Mouse (Mus musculus): ENCODE measurements at regions not wholly inside any gene's neighbourhood (a gene's known extent, or its start where the extent isn't known, plus 50 kb on each side); places are given as distances from the start of the nearest gene placed in this dataset.

- H3K4me1 ChIP-seq (ENCODE audit: control insufficient read depth, insufficient read depth, low read length) = no peaks in the 10 kb centered on the region
- H3K9ac ChIP-seq (ENCODE audit: low read depth, low read length) = no peak overlapping the region
- no peak for TF ChIP-seq POLR2A (IDR thresholded peaks at IDR 0.05; ENCODE audit: insufficient read depth, low read depth, low read length)
- TF ChIP-seq CTCF (IDR thresholded peaks at IDR 0.05) = no peak
- no peak for TF ChIP-seq EP300 (IDR thresholded peaks at IDR 0.05; ENCODE audit: insufficient read depth, low read depth, low read length)
- intact Hi-C loops (cut with DNase I) = no loop called here
- no peak overlapping the region for H3K4me3 ChIP-seq
- no peaks in the 10 kb centered on the region for H3K79me2 ChIP-seq (replicated peaks; ENCODE audit: control insufficient read depth, insufficient read depth, low read length)
- 94% methylated on average over 2 of the region's 2 CpGs for WGBS
- no peak for DNase-seq
- no peaks in the 10 kb centered on the region for H3K27me3 ChIP-seq (ENCODE audit: control insufficient read depth, insufficient read depth, low read length)
- H3K36me3 ChIP-seq (ENCODE audit: control insufficient read depth, insufficient read depth, low read length) = no peaks in the 10 kb centered on the region
- no peak overlapping the region for H3K27ac ChIP-seq
Measured at GRCm38 (mm10) chr9:32847361-32847760, 211.3 kb downstream of the Ets1 start.

GRCm38 (mm10) chr9:32852282-32852681, 216.3 kb downstream of the Ets1 start:
- Histone ChIP-seq H3K9ac (ENCODE audit: low read depth, low read length) (no peak overlapping the region), H3K27ac (no peak overlapping the region), H3K36me3 (ENCODE audit: control insufficient read depth, insufficient read depth, low read length) (no peaks in the 10 kb centered on the region), H3K4me1 (ENCODE audit: control insufficient read depth, insufficient read depth, low read length) (no peaks in the 10 kb centered on the region), H3K27me3 (ENCODE audit: control insufficient read depth, insufficient read depth, low read length) (no peaks in the 10 kb centered on the region), H3K79me2 (replicated peaks; ENCODE audit: control insufficient read depth, insufficient read depth, low read length) (no peaks in the 10 kb centered on the region), H3K4me3 (no peak overlapping the region)
- no peak for TF ChIP-seq EP300 (IDR thresholded peaks at IDR 0.05; ENCODE audit: insufficient read depth, low read depth, low read length)
- no peak for TF ChIP-seq CTCF (IDR thresholded peaks at IDR 0.05)
- no peak for TF ChIP-seq POLR2A (IDR thresholded peaks at IDR 0.05; ENCODE audit: insufficient read depth, low read depth, low read length)
- DNase-seq = no peak
- WGBS = 77% methylated on average over 3 of the region's 3 CpGs
- intact Hi-C loops (cut with DNase I) = no loop called here

- TF ChIP-seq POLR2A (IDR thresholded peaks at IDR 0.05; ENCODE audit: insufficient read depth, low read depth, low read length) (no peak), EP300 (IDR thresholded peaks at IDR 0.05; ENCODE audit: insufficient read depth, low read depth, low read length) (no peak), CTCF (IDR thresholded peaks at IDR 0.05) (no peak)
- 61% methylated on average over 5 of the region's 5 CpGs for WGBS
- intact Hi-C loops (cut with DNase I) = no loop called here
- H3K4me3 ChIP-seq = no peak overlapping the region
- no peaks in the 10 kb centered on the region for H3K4me1 ChIP-seq (ENCODE audit: control insufficient read depth, insufficient read depth, low read length)
- H3K9ac ChIP-seq (ENCODE audit: low read depth, low read length) = no peak overlapping the region
- no peaks in the 10 kb centered on the region for H3K27me3 ChIP-seq (ENCODE audit: control insufficient read depth, insufficient read depth, low read length)
- no peaks in the 10 kb centered on the region for H3K36me3 ChIP-seq (ENCODE audit: control insufficient read depth, insufficient read depth, low read length)
- H3K27ac ChIP-seq = no peak overlapping the region
- DNase-seq = no peak
- H3K79me2 ChIP-seq (replicated peaks; ENCODE audit: control insufficient read depth, insufficient read depth, low read length) = no peaks in the 10 kb centered on the region
Measured at GRCm38 (mm10) chr9:32863286-32863685, 227.3 kb downstream of the Ets1 start.

GRCm38 (mm10) chr9:32868936-32869335, 232.9 kb downstream of the Ets1 start:
- H3K4me3 ChIP-seq = no peak overlapping the region
- no peak overlapping the region for H3K9ac ChIP-seq (ENCODE audit: low read depth, low read length)
- intact Hi-C loops (cut with DNase I) = no loop called here
- DNase-seq = no peak
- WGBS = 70% methylated on average over 8 of the region's 8 CpGs
- H3K79me2 ChIP-seq (replicated peaks; ENCODE audit: control insufficient read depth, insufficient read depth, low read length) = no peaks in the 10 kb centered on the region
- H3K27me3 ChIP-seq (ENCODE audit: control insufficient read depth, insufficient read depth, low read length) = no peaks in the 10 kb centered on the region
- no peaks in the 10 kb centered on the region for H3K36me3 ChIP-seq (ENCODE audit: control insufficient read depth, insufficient read depth, low read length)
- H3K4me1 ChIP-seq (ENCODE audit: control insufficient read depth, insufficient read depth, low read length) = peaks cover 5% of the 10 kb centered on the region; the same call in 1 of the 2 replicates
- TF ChIP-seq EP300 (IDR thresholded peaks at IDR 0.05; ENCODE audit: insufficient read depth, low read depth, low read length) = no peak
- no peak overlapping the region for H3K27ac ChIP-seq

GRCm38 (mm10) chr9:32874306-32874875, 238.4 kb downstream of the Ets1 start:
- DNase-seq = no peak
- H3K27me3 ChIP-seq (ENCODE audit: control insufficient read depth, insufficient read depth, low read length) = no peaks in the 10 kb centered on the region
- H3K4me3 ChIP-seq = no peak overlapping the region
- no peak overlapping the region; the same call in 1 of the 2 replicates for H3K27ac ChIP-seq
- H3K79me2 ChIP-seq (replicated peaks; ENCODE audit: control insufficient read depth, insufficient read depth, low read length) = no peaks in the 10 kb centered on the region
- peaks cover 6% of the 10 kb centered on the region for H3K4me1 ChIP-seq (ENCODE audit: control insufficient read depth, insufficient read depth, low read length)
- intact Hi-C loops (cut with DNase I) = no loop called here
- no peak for TF ChIP-seq CTCF (IDR thresholded peaks at IDR 0.05)
- TF ChIP-seq POLR2A (IDR thresholded peaks at IDR 0.05; ENCODE audit: insufficient read depth, low read depth, low read length) = no peak
- no peak for TF ChIP-seq EP300 (IDR thresholded peaks at IDR 0.05; ENCODE audit: insufficient read depth, low read depth, low read length)
- 40% methylated on average over 6 of the region's 6 CpGs for WGBS
- H3K36me3 ChIP-seq (ENCODE audit: control insufficient read depth, insufficient read depth, low read length) = peaks cover 2% of the 10 kb centered on the region; the same call in 1 of the 2 replicates
- no peak overlapping the region for H3K9ac ChIP-seq (ENCODE audit: low read depth, low read length)

- no peak for TF ChIP-seq CTCF (IDR thresholded peaks at IDR 0.05)
- no peak for TF ChIP-seq POLR2A (IDR thresholded peaks at IDR 0.05; ENCODE audit: insufficient read depth, low read depth, low read length)
- no peak for TF ChIP-seq EP300 (IDR thresholded peaks at IDR 0.05; ENCODE audit: insufficient read depth, low read depth, low read length)
- DNase-seq = no peak
- Histone ChIP-seq H3K36me3 (ENCODE audit: control insufficient read depth, insufficient read depth, low read length) (no peaks in the 10 kb centered on the region; the same call in 1 of the 2 replicates), H3K27ac (no peak overlapping the region), H3K4me3 (no peak overlapping the region), H3K4me1 (ENCODE audit: control insufficient read depth, insufficient read depth, low read length) (peaks cover 4% of the 10 kb centered on the region; the same call in 1 of the 2 replicates), H3K79me2 (replicated peaks; ENCODE audit: control insufficient read depth, insufficient read depth, low read length) (no peaks in the 10 kb centered on the region), H3K9ac (ENCODE audit: low read depth, low read length) (no peak overlapping the region), H3K27me3 (ENCODE audit: control insufficient read depth, insufficient read depth, low read length) (no peaks in the 10 kb centered on the region)
- 82% methylated on average over 7 of the region's 7 CpGs for WGBS
- intact Hi-C loops (cut with DNase I) = loop anchor here (10.0 kb wide), 1 partner anchor 52 kb away; no protein-coding TSS in a partner anchor
Measured at GRCm38 (mm10) chr9:32882819-32883587, 247.0 kb downstream of the Ets1 start.

All from heart, adult 2 months (tissue).